Comparison of ENCODE assay signal across 23 mouse cellular contexts in genomic region chr19:55105969-55106368, GRCm38 (mm10). TPM values are rescaled to one million over a fixed set of nuclear protein-coding genes. Genes with fewer than 3 reads are reported as not detected.
DNase-seq lines count a peak whose midpoint lies in the region; ATAC-seq and TF ChIP-seq lines count a peak whose summit lies in the region.
"Had no signal": no experiment of that assay in that cellular context is flagged by ENCODE, and none has a peak within 500 bp of the region (broad histone marks: within the 10 kb centered on the region; RNA-seq: fewer than 3 reads in every experiment).

No protein-coding gene starts in this region.

- no peak overlapping the region for H3K9ac ChIP-seq in lung, postnatal 0 days (replicated peaks; ENCODE audit: low read depth)
- H3K9ac ChIP-seq: embryonic facial prominence, embryonic 15.5 days; forebrain, embryonic 15.5 days; hindbrain, embryonic 13.5 days had no signal

- no peaks in the 10 kb centered on the region for H3K9me3 ChIP-seq in lung, postnatal 0 days (ENCODE audit: low read length)
- H3K9me3 ChIP-seq: embryonic facial prominence, embryonic 15.5 days; forebrain, embryonic 15.5 days; hindbrain, embryonic 13.5 days had no signal

- no peak for TF ChIP-seq CTCF in lung, postnatal 0 days (IDR thresholded peaks at IDR 0.05)

- intact Hi-C loops in heart, postnatal 36 days (cut with DNase I), result no loop called here

- no peak overlapping the region for H3K4me2 ChIP-seq in lung, postnatal 0 days (replicated peaks; ENCODE audit: low read depth, low read length)
- H3K4me2 ChIP-seq: embryonic facial prominence, embryonic 15.5 days; forebrain, embryonic 15.5 days; hindbrain, embryonic 13.5 days had no signal

- DNase-seq in adrenal gland, postnatal 36 days, result peak; percentile 30 to 41
- DNase-seq in adrenal gland, postnatal 25 days, result no peak
- DNase-seq in heart, adult 9 months (ENCODE audit: low spot score in 2 of 2), result peak; percentile 55 to 69
- no peak for DNase-seq in heart, postnatal 36 days
- peak; percentile 67 for DNase-seq in lung, postnatal 0 days (ENCODE audit: low spot score)
- DNase-seq in lung, postnatal 14 days, result no peak
- DNase-seq in fat pad, adult 2 months (ENCODE audit: extremely low read depth, low read depth, low spot score), result peak; percentile 100
- no peak for DNase-seq in frontal cortex, adult 2 months (ENCODE audit: extremely low spot score in 1 of 2, low spot score in 1 of 2)
- DNase-seq: adrenal gland, adult 8-10 months; cerebellum, adult 11 months; cerebellum, adult 8-10 months; cerebellum, postnatal 14 days; embryo, embryonic 11 days; gastrocnemius, postnatal 14 days; kidney, adult 11 months; kidney, adult 9 months had no signal

- H3K27me3 ChIP-seq in lung, postnatal 0 days (replicated peaks; ENCODE audit: insufficient read depth, low read length), result no peaks in the 10 kb centered on the region
- H3K27me3 ChIP-seq: embryonic facial prominence, embryonic 15.5 days; forebrain, embryonic 15.5 days; hindbrain, embryonic 13.5 days had no signal

- no peaks in the 10 kb centered on the region; the same call in 1 of the 2 replicates for H3K4me1 ChIP-seq in lung, postnatal 0 days (ENCODE audit: insufficient read depth, low read depth, low read length)
- H3K4me1 ChIP-seq: embryonic facial prominence, embryonic 15.5 days; forebrain, embryonic 15.5 days; hindbrain, embryonic 13.5 days had no signal

- no peak overlapping the region for H3K4me3 ChIP-seq in lung, postnatal 0 days (ENCODE audit: low read depth, low read length)
- H3K4me3 ChIP-seq: embryonic facial prominence, embryonic 15.5 days; erythroblast, embryonic 14.5 days; forebrain, embryonic 15.5 days; hindbrain, embryonic 13.5 days had no signal

- WGBS in lung, postnatal 0 days, result 54% methylated on average over 3 of the region's 3 CpGs

- 0 out of 2 replicates have a peak overlapping the region, but pooled peaks have one; percentile 20 for H3K27ac ChIP-seq in lung, postnatal 0 days (ENCODE audit: low read length)
- H3K27ac ChIP-seq: embryonic facial prominence, embryonic 15.5 days; forebrain, embryonic 15.5 days; hindbrain, embryonic 13.5 days; hindbrain, postnatal 0 days had no signal

- no peak for TF ChIP-seq EP300 in lung, postnatal 0 days (IDR thresholded peaks at IDR 0.05)

- 0 out of 2 replicates have a peak, but pooled peaks have one; percentile 2 for ATAC-seq in lung, postnatal 0 days
- ATAC-seq: activated CD4-positive, CD25-positive, alpha-beta regulatory T cell, adult 4 months; forebrain, embryonic 15.5 days; hindbrain, postnatal 0 days; Patski had no signal

- H3K36me3 ChIP-seq in lung, postnatal 0 days (ENCODE audit: insufficient read depth, low read length), result no peaks in the 10 kb centered on the region
- H3K36me3 ChIP-seq: embryonic facial prominence, embryonic 15.5 days; forebrain, embryonic 15.5 days; hindbrain, embryonic 13.5 days had no signal

RNA-seq across cellular contexts. Expression of gene Gpam, which starts 21.1 kb away (rescaled TPM):
- 100 to 1,000 TPM; 183 to 606 TPM for total RNA-seq in adrenal gland, postnatal 36 days (2021)
- 573 and 601 TPM in 2 replicates for total RNA-seq in adrenal gland, postnatal 25 days (2021)
- total RNA-seq in heart, postnatal 36 days (2021), result 100 to 1,000 TPM; 210 to 250 TPM
- polyA plus RNA-seq in lung, postnatal 0 days (2015; fragmentation: Nextera tagmentation; extraction: Ambion mirVana), result 41.4 and 51.8 TPM in 2 replicates
- 38.3 and 46.9 TPM in 2 replicates for polyA plus RNA-seq in frontal cortex, adult 2 months (2012; rRNA removed)

Comparison
In these comparisons a context has a peak if more than half of its experiments do, and no peak if none do; other contexts are left out.
1. DNase-seq: peak in adrenal gland, postnatal 36 days (2 of 2), heart, adult 9 months (2 of 2), lung, postnatal 0 days (single experiment) and fat pad, adult 2 months (single experiment); none in adrenal gland, postnatal 25 days (single experiment), heart, postnatal 36 days (0 of 2), lung, postnatal 14 days (single experiment) and frontal cortex, adult 2 months (0 of 2).